Mouse (Mus musculus) limb, embryonic 15.5 days (tissue): ENCODE data around the gene Ddr1. TPM values are rescaled to one million over a fixed set of nuclear protein-coding genes. Genes with fewer than 3 reads are reported as not detected.

ENCODE experiments used
- ATAC-seq: fragments of 200-750 bp; cut with Nextera tagmentation; 2 replicates; pipeline ENCODE4 v1.8.0; 2017; ENCODE audit warnings: low read depth, moderate TSS enrichment; ENCODE audit not compliant: insufficient number of reproducible peaks, low FRiP score, low TSS enrichment
- H3K27ac ChIP-seq: fragments of 300-500 bp; sonication (generic); 2 replicates; pipeline ENCODE4 v1.5.1; 2015; ENCODE audit warnings: moderate library complexity, mild to moderate bottlenecking, inconsistent platforms
- H3K27me3 ChIP-seq: fragments of 300-500 bp; sonication (generic); 2 replicates; pipeline ENCODE4 v1.6.1; 2015; ENCODE audit warnings: inconsistent platforms
- H3K36me3 ChIP-seq: fragments of 300-500 bp; sonication (generic); 2 replicates; pipeline ENCODE4 v1.6.1; 2015; ENCODE audit warnings: inconsistent platforms
- H3K4me1 ChIP-seq: fragments of 300-500 bp; sonication (generic); 2 replicates; pipeline ENCODE4 v1.6.1; 2015; ENCODE audit warnings: inconsistent platforms
- H3K4me2 ChIP-seq: fragments of 300-500 bp; sonication (generic); 2 replicates; pipeline ENCODE4 v1.6.1; 2015; ENCODE audit warnings: mild to moderate bottlenecking, inconsistent platforms
- H3K4me3 ChIP-seq: fragments of 300-500 bp; sonication (generic); 2 replicates; pipeline ENCODE4 v1.5.1; 2015; ENCODE audit warnings: mild to moderate bottlenecking, inconsistent platforms
- H3K9ac ChIP-seq: fragments of 300-500 bp; sonication (generic); 2 replicates; pipeline ENCODE4 v1.6.1; 2015; ENCODE audit warnings: inconsistent platforms
- H3K9me3 ChIP-seq: fragments of 300-500 bp; sonication (generic); 2 replicates; pipeline ENCODE4 v1.6.1; 2016; ENCODE audit warnings: inconsistent platforms
- WGBS: fragments of 180-500 bp; shearing (Covaris S2); methylation state at CpG from one replicate; pipeline ENCODE4 v1.1.7; 2015; 5-methylcytosine and 5-hydroxymethylcytosine counted together
- polyA plus RNA-seq: library from polyadenylated mRNA; unstranded; fragments of >200 nt; fragmentation: Nextera tagmentation; extraction: Ambion mirVana; gene quantifications from 2 replicates; pipeline ENCODE4 v1.2.1, GENCODE M21; 2015

The Ddr1 gene
- 81.7 and 85.2 TPM in 2 replicates for polyA plus RNA-seq

GRCm38 (mm10) chr17:35704621-35705464, at the start of gene Ddr1:
Gene Ddr1, minus strand, starts transcription at chr17:35704621.
- peaks cover 51% of the 10 kb centered on the region for H3K4me1 ChIP-seq
- no peaks in the 10 kb centered on the region for H3K27me3 ChIP-seq
- H3K36me3 ChIP-seq: no peaks in the 10 kb centered on the region
- 0 out of 2 replicates have a peak within 1 kb of the TSS, but pooled peaks have one; percentile 4 for H3K9ac ChIP-seq
- 12% methylated on average over 19 of the region's 19 CpGs for WGBS
- H3K9me3 ChIP-seq: no peaks in the 10 kb centered on the region
- ATAC-seq: no peak
- H3K27ac ChIP-seq: peak within 1 kb of the TSS; percentile 75
- H3K4me2 ChIP-seq: peak within 1 kb of the TSS; percentile 54
- peak within 1 kb of the TSS; percentile 33 for H3K4me3 ChIP-seq

GRCm38 (mm10) chr17:35753668-35754067, 49.2 kb upstream of the Ddr1 start:
- no peak for ATAC-seq
- over 99% methylated on average over 7 of the region's 7 CpGs for WGBS
- peaks cover 6% of the 10 kb centered on the region for H3K4me1 ChIP-seq

GRCm38 (mm10) chr17:35752221-35752811, 47.9 kb upstream of the Ddr1 start:
- ATAC-seq: no peak
- H3K4me1 ChIP-seq: peaks cover 6% of the 10 kb centered on the region
- no peak overlapping the region for H3K9ac ChIP-seq
- no peaks in the 10 kb centered on the region for H3K36me3 ChIP-seq
- H3K4me3 ChIP-seq: no peak overlapping the region
- no peak overlapping the region for H3K27ac ChIP-seq
- H3K27me3 ChIP-seq: no peaks in the 10 kb centered on the region
- no peaks in the 10 kb centered on the region for H3K9me3 ChIP-seq
- WGBS: 49% methylated on average over 7 of the region's 7 CpGs
- H3K4me2 ChIP-seq: no peak overlapping the region

More at GRCm38 (mm10) chr17:35753668-35754067, 49.2 kb upstream of the Ddr1 start:
- no peak overlapping the region for H3K27ac ChIP-seq
- no peaks in the 10 kb centered on the region for H3K9me3 ChIP-seq
- H3K4me3 ChIP-seq: no peak overlapping the region
- no peaks in the 10 kb centered on the region for H3K27me3 ChIP-seq
- H3K36me3 ChIP-seq: no peaks in the 10 kb centered on the region
- no peak overlapping the region for H3K4me2 ChIP-seq
- no peak overlapping the region for H3K9ac ChIP-seq

- Histone ChIP-seq H3K36me3 (no peaks in the 10 kb centered on the region), H3K4me1 (peaks cover 6% of the 10 kb centered on the region), H3K4me3 (no peak overlapping the region), H3K9ac (no peak overlapping the region), H3K9me3 (no peaks in the 10 kb centered on the region), H3K4me2 (no peak overlapping the region), H3K27ac (no peak overlapping the region), H3K27me3 (no peaks in the 10 kb centered on the region)
- WGBS: 65% methylated on average over 10 of the region's 10 CpGs
- ATAC-seq: no peak
Measured at GRCm38 (mm10) chr17:35749685-35750084, 45.3 kb upstream of the Ddr1 start.

GRCm38 (mm10) chr17:35744361-35744760, 39.9 kb upstream of the Ddr1 start:
- no peak overlapping the region for H3K9ac ChIP-seq
- no peaks in the 10 kb centered on the region for H3K36me3 ChIP-seq
- peaks cover 3% of the 10 kb centered on the region; the same call in 1 of the 2 replicates for H3K4me1 ChIP-seq
- no peak overlapping the region for H3K4me2 ChIP-seq
- 86% methylated on average over 2 of the region's 2 CpGs for WGBS
- H3K27ac ChIP-seq: no peak overlapping the region
- no peaks in the 10 kb centered on the region for H3K27me3 ChIP-seq
- no peak for ATAC-seq
- no peak overlapping the region for H3K4me3 ChIP-seq
- H3K9me3 ChIP-seq: no peaks in the 10 kb centered on the region

GRCm38 (mm10) chr17:35742948-35743347, 38.5 kb upstream of the Ddr1 start:
- 59% methylated on average over 3 of the region's 3 CpGs for WGBS
- no peak overlapping the region for H3K27ac ChIP-seq
- H3K4me2 ChIP-seq: no peak overlapping the region
- H3K9ac ChIP-seq: no peak overlapping the region
- H3K27me3 ChIP-seq: no peaks in the 10 kb centered on the region
- H3K36me3 ChIP-seq: no peaks in the 10 kb centered on the region
- no peak overlapping the region for H3K4me3 ChIP-seq
- ATAC-seq: no peak
- peaks cover 3% of the 10 kb centered on the region; the same call in 1 of the 2 replicates for H3K4me1 ChIP-seq
- no peaks in the 10 kb centered on the region for H3K9me3 ChIP-seq

GRCm38 (mm10) chr17:35741589-35742226, 37.3 kb upstream of the Ddr1 start:
- Histone ChIP-seq H3K9me3 (no peaks in the 10 kb centered on the region), H3K27me3 (no peaks in the 10 kb centered on the region), H3K9ac (no peak overlapping the region), H3K4me3 (no peak overlapping the region), H3K27ac (no peak overlapping the region), H3K4me1 (peaks cover 5% of the 10 kb centered on the region), H3K36me3 (no peaks in the 10 kb centered on the region), H3K4me2 (no peak overlapping the region)
- 70% methylated on average over 9 of the region's 9 CpGs for WGBS
- no peak for ATAC-seq

GRCm38 (mm10) chr17:35740276-35740880, 36.0 kb upstream of the Ddr1 start:
- WGBS: 67% methylated on average over 5 of the region's 5 CpGs
- Histone ChIP-seq H3K36me3 (no peaks in the 10 kb centered on the region), H3K27ac (no peak overlapping the region), H3K9ac (no peak overlapping the region), H3K9me3 (no peaks in the 10 kb centered on the region), H3K4me1 (peaks cover 10% of the 10 kb centered on the region), H3K4me3 (no peak overlapping the region), H3K27me3 (no peaks in the 10 kb centered on the region), H3K4me2 (no peak overlapping the region)
- no peak for ATAC-seq

- H3K4me1 ChIP-seq: peaks cover 10% of the 10 kb centered on the region
- no peak for ATAC-seq
- H3K9me3 ChIP-seq: no peaks in the 10 kb centered on the region
- no peak overlapping the region for H3K9ac ChIP-seq
- no peak overlapping the region for H3K4me3 ChIP-seq
- no peaks in the 10 kb centered on the region for H3K27me3 ChIP-seq
- no peaks in the 10 kb centered on the region for H3K36me3 ChIP-seq
- no peak overlapping the region for H3K27ac ChIP-seq
- no peak overlapping the region for H3K4me2 ChIP-seq
- WGBS: 11% methylated on average over 6 of the region's 6 CpGs
Measured at GRCm38 (mm10) chr17:35739675-35740074, 35.3 kb upstream of the Ddr1 start.

GRCm38 (mm10) chr17:35737743-35738142, 33.3 kb upstream of the Ddr1 start:
- Histone ChIP-seq H3K27me3 (no peaks in the 10 kb centered on the region), H3K9ac (no peak overlapping the region), H3K27ac (no peak overlapping the region), H3K9me3 (no peaks in the 10 kb centered on the region), H3K4me1 (peaks cover 10% of the 10 kb centered on the region), H3K4me3 (no peak overlapping the region), H3K36me3 (no peaks in the 10 kb centered on the region), H3K4me2 (no peak overlapping the region)
- no peak for ATAC-seq
- WGBS: 15% methylated on average over 12 of the region's 12 CpGs

- Histone ChIP-seq H3K9ac (no peak overlapping the region), H3K4me3 (no peak overlapping the region), H3K4me1 (peaks cover 10% of the 10 kb centered on the region), H3K9me3 (no peaks in the 10 kb centered on the region), H3K27me3 (no peaks in the 10 kb centered on the region), H3K27ac (no peak overlapping the region), H3K4me2 (no peak overlapping the region), H3K36me3 (no peaks in the 10 kb centered on the region)
- 31% methylated on average over 12 of the region's 12 CpGs for WGBS
- no peak for ATAC-seq
Measured at GRCm38 (mm10) chr17:35736280-35736960, 32.0 kb upstream of the Ddr1 start.
